Mouse (Mus musculus) subcutaneous adipose tissue, adult 2 months (tissue): ENCODE data around the gene Defb45. TPM values are rescaled to one million over a fixed set of nuclear protein-coding genes. Genes with fewer than 3 reads are reported as not detected.

Experiments
- polyA plus RNA-seq: library from polyadenylated mRNA; depleted of rRNA; stranded (reverse); fragments of >200 nt; gene quantifications from 2 replicates; pipeline ENCODE4 v1.2.3, GENCODE M21; 2012; ENCODE audit warnings: low replicate concordance; rRNA removed

Defb45 gene
- polyA plus RNA-seq: not detected in 2 replicates

GRCm38 (mm10) chr2:152599299-152599698, at the start of gene Defb45:
TSS of gene Defb45 (minus strand) at chr2:152599399.

GRCm38 (mm10) chr2:152626774-152627591, 27.8 kb upstream of the Defb45 start, which contains the start of gene Rem1:
TSS of gene Rem1 (plus strand) at chr2:152626951.

GRCm38 (mm10) chr2:152622953-152623352, 23.8 kb upstream of the Defb45 start, which contains the start of gene Defb25:
TSS of gene Defb25 (minus strand) at chr2:152623053.

GRCm38 (mm10) chr2:152604057-152604456, 4.9 kb upstream of the Defb45 start, which contains the start of gene Defb36:
TSS of gene Defb36 (plus strand) at chr2:152604327.

GRCm38 (mm10) chr2:152580107-152580506, 19.1 kb downstream of the Defb45 start, which contains the start of gene Defb19:
TSS of gene Defb19 (minus strand) at chr2:152580312.

GRCm38 (mm10) chr2:152572114-152572794, 26.9 kb downstream of the Defb45 start, which contains the start of gene Defb21:
TSS of gene Defb21 (plus strand) at chr2:152572744.

GRCm38 (mm10) chr2:152569038-152569437, 30.2 kb downstream of the Defb45 start, which contains the start of gene Gm17416:
TSS of gene Gm17416 (plus strand) at chr2:152569338.

Other genes with a start within 250 kb of the Defb45 start
- not detected in 2 replicates for gene Nrsn2, start 222.8 kb downstream of the Defb45 start, polyA plus RNA-seq
- gene Sox12, start 201.3 kb downstream of the Defb45 start, polyA plus RNA-seq: 2.9 and 26.5 TPM in 2 replicates
- gene Zcchc3, start 184.4 kb downstream of the Defb45 start, polyA plus RNA-seq: 2.1 and 12.6 TPM in 2 replicates
- gene 6820408C15Rik, start 183.8 kb downstream of the Defb45 start, polyA plus RNA-seq: 0.32 TPM in 1 of 2 replicates, not detected in the other
- 0.23 TPM in 1 of 2 replicates, not detected in the other for gene Defb23, start 134.8 kb downstream of the Defb45 start, polyA plus RNA-seq
- 1.2 and 3.0 TPM in 2 replicates for gene Defb20, start 122.3 kb downstream of the Defb45 start, polyA plus RNA-seq
- gene Defb22, start 109.3 kb downstream of the Defb45 start, polyA plus RNA-seq: 0.71 TPM in 1 of 2 replicates, not detected in the other
- 0.27 TPM in 1 of 2 replicates, not detected in the other for gene Defb26, start 87.7 kb downstream of the Defb45 start, polyA plus RNA-seq
- gene Defb28, start 81.1 kb downstream of the Defb45 start, polyA plus RNA-seq: 1.2 TPM in 1 of 2 replicates, not detected in the other
- not detected in 2 replicates for gene Defb29, start 59.3 kb downstream of the Defb45 start, polyA plus RNA-seq
- gene Gm17416, start 30.1 kb downstream of the Defb45 start, polyA plus RNA-seq: not detected in 2 replicates
- 0.46 TPM in 1 of 2 replicates, not detected in the other for gene Defb21, start 26.7 kb downstream of the Defb45 start, polyA plus RNA-seq
- gene Defb19, start 19.1 kb downstream of the Defb45 start, polyA plus RNA-seq: not detected in 2 replicates
- not detected in 2 replicates for gene Defb36, start 4.9 kb upstream of the Defb45 start, polyA plus RNA-seq
- 5.3 TPM in 1 of 2 replicates, not detected in the other for gene Defb25, start 23.7 kb upstream of the Defb45 start, polyA plus RNA-seq
- 13.6 and 24.9 TPM in 2 replicates for gene Rem1, start 27.6 kb upstream of the Defb45 start, polyA plus RNA-seq
- 138 and 143 TPM in 2 replicates for gene H13, start 70.1 kb upstream of the Defb45 start, polyA plus RNA-seq
- 7.2 and 10.9 TPM in 2 replicates for gene Mcts2, start 87.6 kb upstream of the Defb45 start, polyA plus RNA-seq
- 163 and 303 TPM in 2 replicates for gene Id1, start 136.9 kb upstream of the Defb45 start, polyA plus RNA-seq
- gene Cox4i2, start 154.8 kb upstream of the Defb45 start, polyA plus RNA-seq: 9.4 and 12.8 TPM in 2 replicates
- 44.2 and 57.2 TPM in 2 replicates for gene Bcl2l1, start 232.3 kb upstream of the Defb45 start, polyA plus RNA-seq
- gene Tpx2, start 248.6 kb upstream of the Defb45 start, polyA plus RNA-seq: 0.42 and 3.3 TPM in 2 replicates